Comparison of ENCODE assay signal across 10 mouse cellular contexts in the genomic region with DNA sequence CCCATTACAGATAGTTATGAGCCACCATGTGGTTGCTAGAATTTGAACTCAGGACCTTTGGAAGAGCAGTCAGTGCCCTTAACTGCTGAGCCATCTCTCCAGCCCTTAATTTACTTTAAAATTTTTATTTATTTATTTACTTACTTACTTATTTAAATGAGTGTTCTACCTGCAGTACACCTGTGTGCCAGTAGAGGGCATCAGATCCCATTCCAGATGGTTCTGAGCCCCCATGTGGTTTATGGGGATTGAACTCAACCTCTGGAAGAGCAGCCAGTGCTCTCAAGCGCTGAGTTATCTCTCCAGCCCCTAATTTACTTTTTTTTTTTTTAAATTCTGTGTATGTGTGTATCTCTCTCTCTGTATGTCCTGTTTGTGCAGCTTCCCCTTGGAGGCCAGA. TPM values are rescaled to one million over a fixed set of nuclear protein-coding genes. Genes with fewer than 3 reads are reported as not detected.
DNase-seq lines count a peak whose midpoint lies in the region; ATAC-seq and TF ChIP-seq lines count a peak whose summit lies in the region.
"Had no signal": no experiment of that assay in that cellular context is flagged by ENCODE, and none has a peak within 500 bp of the region (broad histone marks: within the 10 kb centered on the region; RNA-seq: fewer than 3 reads in every experiment).

No protein-coding gene starts in this region.

- no peaks in the 10 kb centered on the region for H3K9me3 ChIP-seq in intestine, embryonic 14.5 days (ENCODE audit: control insufficient read depth, low read length)
- H3K9me3 ChIP-seq in intestine, embryonic 15.5 days = no peaks in the 10 kb centered on the region
- H3K9me3 ChIP-seq in kidney, postnatal 0 days (replicated peaks; ENCODE audit: low read length) = no peaks in the 10 kb centered on the region

- WGBS in intestine, embryonic 14.5 days = 16% methylated on average over 1 of the region's 1 CpGs
- 24% methylated on average over 1 of the region's 1 CpGs for WGBS in intestine, embryonic 15.5 days
- WGBS in kidney, postnatal 0 days = 24% methylated on average over 1 of the region's 1 CpGs
- WGBS in thymus, adult 2 months = 9% methylated on average over 1 of the region's 1 CpGs

- peak; percentile 66 for DNase-seq in intestine, embryonic 14.5 days (ENCODE audit: low spot score)
- peak; percentile 63 to 79 for DNase-seq in CD8-positive naive resting alpha-beta T cell, adult 2 months (ENCODE audit: low read depth in 2 of 2, low spot score in 2 of 2)
- DNase-seq in adrenal gland, postnatal 10 days = peak; percentile 81
- peak; percentile 54 for DNase-seq in embryo, embryonic 11.5 days (ENCODE audit: low read depth, low spot score)
- DNase-seq in kidney, postnatal 0 days (ENCODE audit: low spot score) = peak; percentile 79
- peak; percentile 72 for DNase-seq in thymus, adult 2 months

- no peak overlapping the region for H3K9ac ChIP-seq in intestine, embryonic 14.5 days (ENCODE audit: low read length)
- H3K9ac ChIP-seq in intestine, embryonic 15.5 days = no peak overlapping the region
- no peak overlapping the region for H3K9ac ChIP-seq in kidney, postnatal 0 days (ENCODE audit: low read depth, low read length)

- ATAC-seq in intestine, embryonic 14.5 days (replicated peaks; ENCODE audit: low FRiP score, low TSS enrichment, low read depth) = no peak
- no peak for ATAC-seq in intestine, embryonic 15.5 days
- no peak for ATAC-seq in kidney, postnatal 0 days (replicated peaks; ENCODE audit: low FRiP score, low read depth)
- peak; percentile 56; the same call in 1 of the 2 replicates for ATAC-seq in megakaryocyte, adult 5-6 weeks (ENCODE audit: poor library complexity, severe bottlenecking)

- no peaks in the 10 kb centered on the region for H3K36me3 ChIP-seq in intestine, embryonic 14.5 days (ENCODE audit: control insufficient read depth, insufficient read depth, low read length)
- no peaks in the 10 kb centered on the region for H3K36me3 ChIP-seq in intestine, embryonic 15.5 days
- no peaks in the 10 kb centered on the region for H3K36me3 ChIP-seq in kidney, postnatal 0 days (ENCODE audit: insufficient read depth, low read length)
- H3K36me3 ChIP-seq in thymus, adult 2 months (ENCODE audit: control insufficient read depth, insufficient read depth, low read length) = no peaks in the 10 kb centered on the region

- TF ChIP-seq CTCF in kidney, postnatal 0 days (IDR thresholded peaks at IDR 0.05; ENCODE audit: low read depth) = peak; percentile 86
- no peak for TF ChIP-seq CTCF in thymus, adult 2 months (IDR thresholded peaks at IDR 0.05; ENCODE audit: borderline replicate concordance, control insufficient read depth, extremely low read depth, insufficient read depth, low read length, poor library complexity)

- no peak overlapping the region for H3K4me2 ChIP-seq in intestine, embryonic 14.5 days (ENCODE audit: low read length)
- no peak overlapping the region for H3K4me2 ChIP-seq in intestine, embryonic 15.5 days (replicated peaks)
- H3K4me2 ChIP-seq in kidney, postnatal 0 days (ENCODE audit: low read length) = no peak overlapping the region

- no peak overlapping the region for H3K4me3 ChIP-seq in intestine, embryonic 14.5 days (ENCODE audit: low read depth, low read length)
- H3K4me3 ChIP-seq in intestine, embryonic 15.5 days (replicated peaks) = no peak overlapping the region
- no peak overlapping the region for H3K4me3 ChIP-seq in kidney, postnatal 0 days (replicated peaks; ENCODE audit: low read depth, low read length)
- H3K4me3 ChIP-seq in thymus, adult 2 months (ENCODE audit: control insufficient read depth, insufficient read depth, low read length) = no peak overlapping the region
- H3K4me3 ChIP-seq: erythroblast, embryonic 14.5 days; megakaryocyte, embryonic 14.5 days had no signal

- H3K4me1 ChIP-seq in intestine, embryonic 14.5 days (replicated peaks; ENCODE audit: control insufficient read depth, insufficient read depth, low read length) = no peaks in the 10 kb centered on the region
- no peaks in the 10 kb centered on the region for H3K4me1 ChIP-seq in intestine, embryonic 15.5 days (replicated peaks)
- H3K4me1 ChIP-seq in kidney, postnatal 0 days (replicated peaks; ENCODE audit: insufficient read depth, low read length) = no peaks in the 10 kb centered on the region
- no peaks in the 10 kb centered on the region for H3K4me1 ChIP-seq in thymus, adult 2 months (replicated peaks; ENCODE audit: control insufficient read depth, insufficient read depth, low read length)

- H3K27ac ChIP-seq in intestine, embryonic 14.5 days (ENCODE audit: low read depth) = no peak overlapping the region
- H3K27ac ChIP-seq in intestine, embryonic 15.5 days = no peak overlapping the region
- H3K27ac ChIP-seq in kidney, postnatal 0 days = no peak overlapping the region
- no peak overlapping the region for H3K27ac ChIP-seq in thymus, adult 2 months (ENCODE audit: control insufficient read depth, insufficient read depth, low read length)

- H3K27me3 ChIP-seq in intestine, embryonic 14.5 days (replicated peaks; ENCODE audit: control insufficient read depth, insufficient read depth, low read length) = no peaks in the 10 kb centered on the region
- H3K27me3 ChIP-seq in intestine, embryonic 15.5 days (replicated peaks) = no peaks in the 10 kb centered on the region
- H3K27me3 ChIP-seq in kidney, postnatal 0 days (ENCODE audit: insufficient read depth, low read length) = no peaks in the 10 kb centered on the region
- H3K27me3 ChIP-seq in thymus, adult 2 months (ENCODE audit: control insufficient read depth, insufficient read depth, low read length) = no peaks in the 10 kb centered on the region

- TF ChIP-seq POLR2A in thymus, adult 2 months (IDR thresholded peaks at IDR 0.05; ENCODE audit: control insufficient read depth, extremely low read depth, insufficient read depth, low read length, poor library complexity) = no peak

RNA-seq across cellular contexts. Expression of gene 1810055G02Rik, which starts 16.7 kb away (rescaled TPM):
- polyA plus RNA-seq in intestine, embryonic 14.5 days (2014; fragmentation: Nextera tagmentation; extraction: Ambion mirVana) = 34.1 and 36.4 TPM in 2 replicates
- 39.9 and 41.9 TPM in 2 replicates for polyA plus RNA-seq in intestine, embryonic 15.5 days (2015; fragmentation: Nextera tagmentation; extraction: Ambion mirVana)
- total RNA-seq in adrenal gland, postnatal 10 days (2021) = 10 to 100 TPM; 20.9 to 45.9 TPM
- polyA plus RNA-seq in kidney, postnatal 0 days (2015; fragmentation: Nextera tagmentation; extraction: Ambion mirVana) = 27.3 and 29.1 TPM in 2 replicates
- 8.0 and 10.6 TPM in 2 replicates for total RNA-seq in megakaryocyte, adult 5-6 weeks (2015)
- total RNA-seq in megakaryocyte, adult 5-6 weeks (2017) = 4.5 and 6.2 TPM in 2 replicates
- polyA plus RNA-seq in thymus, adult 2 months (2012; rRNA removed) = 24.8 and 25.2 TPM in 2 replicates

RNA-seq across cellular contexts. Expression of gene Lrp5, which starts 38.4 kb away (rescaled TPM):
- polyA plus RNA-seq in intestine, embryonic 14.5 days (2014; fragmentation: Nextera tagmentation; extraction: Ambion mirVana) = 7.8 and 7.9 TPM in 2 replicates
- polyA plus RNA-seq in intestine, embryonic 15.5 days (2015; fragmentation: Nextera tagmentation; extraction: Ambion mirVana) = 5.2 and 5.4 TPM in 2 replicates
- total RNA-seq in adrenal gland, postnatal 10 days (2021) = 100 to 1,000 TPM in 1 of 2 experiments, 10 to 100 TPM in 1; 87.0 to 104 TPM
- polyA plus RNA-seq in kidney, postnatal 0 days (2015; fragmentation: Nextera tagmentation; extraction: Ambion mirVana) = 3.3 and 3.5 TPM in 2 replicates
- 15.2 and 17.9 TPM in 2 replicates for total RNA-seq in megakaryocyte, adult 5-6 weeks (2015)
- 12.5 and 13.6 TPM in 2 replicates for total RNA-seq in megakaryocyte, adult 5-6 weeks (2017)
- polyA plus RNA-seq in thymus, adult 2 months (2012; rRNA removed) = 35.9 and 48.9 TPM in 2 replicates

RNA-seq across cellular contexts. Expression of gene Kmt5b, which starts 42.4 kb away (rescaled TPM):
- 29.6 and 29.9 TPM in 2 replicates for polyA plus RNA-seq in intestine, embryonic 14.5 days (2014; fragmentation: Nextera tagmentation; extraction: Ambion mirVana)
- 21.8 and 22.0 TPM in 2 replicates for polyA plus RNA-seq in intestine, embryonic 15.5 days (2015; fragmentation: Nextera tagmentation; extraction: Ambion mirVana)
- total RNA-seq in adrenal gland, postnatal 10 days (2021) = 10 to 100 TPM; 42.2 to 55.8 TPM
- 19.5 and 20.0 TPM in 2 replicates for polyA plus RNA-seq in kidney, postnatal 0 days (2015; fragmentation: Nextera tagmentation; extraction: Ambion mirVana)
- total RNA-seq in megakaryocyte, adult 5-6 weeks (2015) = 25.8 and 28.5 TPM in 2 replicates
- 44.7 and 54.8 TPM in 2 replicates for total RNA-seq in megakaryocyte, adult 5-6 weeks (2017)
- 32.9 and 43.6 TPM in 2 replicates for polyA plus RNA-seq in thymus, adult 2 months (2012; rRNA removed)
